Mouse (Mus musculus) C2C12 (cell line): ENCODE measurements around the gene Kcnma1. TPM values are rescaled to one million over a fixed set of nuclear protein-coding genes. Genes with fewer than 3 reads are reported as not detected.

Experiments used
- H3K27me3 ChIP-seq: one replicate; pipeline ENCODE4 v1.6.1; 2011; ENCODE audit not compliant: control insufficient read depth, insufficient read depth, insufficient read length
- H3K36me3 ChIP-seq: one replicate; pipeline ENCODE4 v1.6.1; 2011; ENCODE audit not compliant: control insufficient read depth, insufficient read depth
- H3K4me3 ChIP-seq: one replicate; pipeline ENCODE4 v1.5.1; 2011; ENCODE audit warnings: mild to moderate bottlenecking, control low read depth; ENCODE audit not compliant: poor library complexity, insufficient read depth, severe bottlenecking
- H3K79me2 ChIP-seq: one replicate; pipeline ENCODE4 v1.6.1; 2011; ENCODE audit not compliant: control insufficient read depth, insufficient read depth
- H3K79me3 ChIP-seq: one replicate; pipeline ENCODE4 v1.6.1; 2011; ENCODE audit warnings: low read depth, control low read depth
- H3ac ChIP-seq: one replicate; pipeline ENCODE3; 2011; ENCODE audit warnings: low read depth; ENCODE audit not compliant: control insufficient read depth, insufficient read length
- CEBPB ChIP-seq: IDR thresholded peaks from one replicate; pipeline ENCODE4 v1.6.1; 2011; ENCODE audit warnings: low read depth, mild to moderate bottlenecking, control low read depth, moderate library complexity
- CTCF ChIP-seq: IDR thresholded peaks from one replicate; pipeline ENCODE4 v1.5.1; 2011; ENCODE audit not compliant: control insufficient read depth, insufficient read depth, insufficient read length
- FOSL1 ChIP-seq: IDR thresholded peaks from one replicate; pipeline ENCODE4 v1.8.0; 2011; ENCODE audit warnings: mild to moderate bottlenecking, low read length; ENCODE audit not compliant: poor library complexity, insufficient read depth, severe bottlenecking
- MAX ChIP-seq: IDR thresholded peaks from one replicate; pipeline ENCODE4 v1.6.1; 2011; ENCODE audit warnings: mild to moderate bottlenecking, control low read depth
- MYOD1 ChIP-seq: IDR thresholded peaks from one replicate; pipeline ENCODE4 v1.6.1; 2011; ENCODE audit warnings: low read depth; ENCODE audit not compliant: control insufficient read depth, insufficient read length
- MYOG ChIP-seq: IDR thresholded peaks from one replicate; pipeline ENCODE4 v1.6.1; 2011; ENCODE audit not compliant: control insufficient read depth, insufficient read length; ENCODE audit errors: extremely low read depth
- USF1 ChIP-seq: IDR thresholded peaks from one replicate; pipeline ENCODE4 v1.6.1; 2011; ENCODE audit warnings: low read depth, mild to moderate bottlenecking, control low read depth, moderate library complexity
- polyA plus RNA-seq: library from polyadenylated mRNA; unstranded; fragments of >200 nt; fragmentation: generic; extraction: Trizol; gene quantifications from one replicate; pipeline ENCODE4 v1.2.1, GENCODE M21; 2012; ENCODE audit warnings: missing spikeins

Kcnma1 gene
- polyA plus RNA-seq, 1 experiment, result not detected

DNA sequence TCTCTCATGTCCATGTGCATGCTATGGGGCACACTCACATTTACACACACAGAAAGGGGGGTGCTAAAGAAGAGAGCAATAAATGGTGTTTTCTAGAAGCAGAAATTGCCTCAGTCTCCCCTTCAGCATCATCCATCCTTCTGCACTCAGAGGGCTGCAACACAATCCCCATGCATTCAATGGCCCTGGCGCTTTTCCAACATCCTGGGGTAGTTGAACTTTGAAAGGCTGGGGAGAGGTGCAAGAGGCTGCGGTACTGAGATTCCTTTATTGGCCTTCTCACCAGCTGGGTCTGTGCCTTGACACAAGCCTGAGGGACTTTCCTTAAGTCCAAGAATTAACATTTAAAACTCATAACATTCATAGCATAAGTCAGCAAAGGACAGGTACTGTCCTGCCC, 8.0 kb downstream of the Kcnma1 start:
- no peak for TF ChIP-seq CTCF
- TF ChIP-seq MAX, result no peak
- TF ChIP-seq MYOG, result no peak
- TF ChIP-seq FOSL1, result no peak
- TF ChIP-seq CEBPB, result no peak
- TF ChIP-seq MYOD1, result no peak
- TF ChIP-seq USF1, result no peak
- peaks cover 52% of the 10 kb centered on the region for H3K27me3 ChIP-seq
- no peak overlapping the region for H3ac ChIP-seq
- no peaks in the 10 kb centered on the region for H3K79me2 ChIP-seq
- no peaks in the 10 kb centered on the region for H3K79me3 ChIP-seq
- H3K4me3 ChIP-seq, result no peak overlapping the region
- H3K36me3 ChIP-seq, result no peaks in the 10 kb centered on the region

DNA sequence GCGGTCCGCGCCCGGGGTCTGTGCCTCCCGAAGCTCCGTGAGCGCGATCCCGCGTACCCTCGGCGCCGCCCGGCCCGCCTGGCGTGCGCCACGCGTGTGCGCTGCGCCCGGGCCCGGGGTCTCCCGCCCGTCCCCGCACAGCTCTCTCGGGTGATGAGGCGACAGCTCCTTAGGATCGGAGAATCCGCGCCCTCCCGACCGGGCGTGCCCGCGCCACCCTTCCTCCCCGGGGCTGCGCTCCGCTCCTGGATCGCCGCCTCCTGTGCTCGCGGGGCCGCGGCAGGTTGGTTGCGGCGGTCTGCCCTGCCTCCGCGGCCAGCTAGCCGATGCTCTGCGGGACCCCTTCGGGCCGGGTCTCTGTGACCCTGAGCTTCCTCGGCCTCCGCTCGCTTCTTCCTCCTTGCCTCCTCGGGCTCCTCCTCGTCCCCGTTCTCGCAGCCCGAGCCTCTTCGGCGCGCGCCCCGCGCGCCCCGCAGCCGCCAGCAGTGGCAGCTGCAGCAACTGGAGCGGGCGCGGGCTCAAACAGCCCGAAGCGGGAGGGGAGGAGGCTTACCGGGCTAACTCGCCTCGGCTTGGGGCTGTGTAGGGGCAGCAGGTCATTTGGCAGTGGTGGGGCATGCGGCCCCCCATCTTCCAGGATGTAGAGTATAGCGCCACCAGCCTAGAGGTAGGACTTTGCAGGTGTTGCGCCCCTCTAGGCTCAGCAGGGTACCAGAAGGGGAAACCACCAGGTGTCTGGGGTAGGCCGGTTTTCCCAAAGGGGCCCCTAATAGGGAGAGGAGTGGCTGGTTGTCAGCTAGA, 9.6 kb downstream of the Kcnma1 start:
- Histone ChIP-seq H3K36me3 (no peaks in the 10 kb centered on the region), H3K4me3 (no peak overlapping the region), H3K79me2 (no peaks in the 10 kb centered on the region), H3K79me3 (no peaks in the 10 kb centered on the region), H3ac (no peak overlapping the region), H3K27me3 (peaks cover 55% of the 10 kb centered on the region)
- TF ChIP-seq CTCF, result no peak
- no peak for TF ChIP-seq FOSL1
- no peak for TF ChIP-seq CEBPB
- TF ChIP-seq USF1, result no peak
- no peak for TF ChIP-seq MYOG
- TF ChIP-seq MYOD1, result no peak
- no peak for TF ChIP-seq MAX

- TF ChIP-seq MYOG (no peak), USF1 (no peak)
- Histone ChIP-seq H3K36me3 (no peaks in the 10 kb centered on the region), H3ac (no peak overlapping the region), H3K79me3 (no peaks in the 10 kb centered on the region), H3K27me3 (peaks cover 56% of the 10 kb centered on the region), H3K79me2 (no peaks in the 10 kb centered on the region), H3K4me3 (no peak overlapping the region)
These were observed 10.6 kb downstream of the Kcnma1 start for GRCm38 (mm10) chr14:24003450-24004381.

- no peaks in the 10 kb centered on the region for H3K36me3 ChIP-seq
- H3K79me3 ChIP-seq, result no peaks in the 10 kb centered on the region
- no peak overlapping the region for H3K4me3 ChIP-seq
- TF ChIP-seq CTCF (no peak), CEBPB (no peak), MYOG (no peak), FOSL1 (no peak), USF1 (no peak), MAX (no peak), MYOD1 (no peak)
- H3K79me2 ChIP-seq, result no peaks in the 10 kb centered on the region
- no peak overlapping the region for H3ac ChIP-seq
- H3K27me3 ChIP-seq, result peaks cover 58% of the 10 kb centered on the region
These were observed 11.6 kb downstream of the Kcnma1 start for GRCm38 (mm10) chr14:24002647-24003046.

DNA sequence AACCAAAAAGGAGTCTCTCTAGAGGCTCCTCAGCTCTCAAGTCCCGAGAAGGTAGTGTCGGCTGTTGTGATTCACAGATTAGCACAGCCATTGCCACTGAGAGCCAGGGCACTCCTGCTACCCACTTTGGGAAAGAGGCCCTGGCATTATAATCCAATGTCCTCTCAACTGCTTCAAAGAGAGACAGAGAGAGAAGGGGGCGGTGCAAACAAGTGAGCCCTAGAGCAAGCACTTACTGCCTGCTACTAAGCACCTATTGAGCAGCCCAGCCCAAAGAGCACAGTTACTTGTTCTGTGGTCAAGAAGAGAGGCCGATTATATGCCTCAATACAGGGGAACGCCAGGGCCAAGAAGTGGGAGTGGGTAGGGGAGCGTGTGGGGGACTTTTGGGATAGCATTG, 16.4 kb downstream of the Kcnma1 start:
- Histone ChIP-seq H3ac (no peak overlapping the region), H3K27me3 (peaks cover 34% of the 10 kb centered on the region), H3K4me3 (no peak overlapping the region), H3K36me3 (no peaks in the 10 kb centered on the region), H3K79me3 (no peaks in the 10 kb centered on the region), H3K79me2 (no peaks in the 10 kb centered on the region)
- TF ChIP-seq MYOG, result no peak
- no peak for TF ChIP-seq MYOD1
- no peak for TF ChIP-seq USF1
- TF ChIP-seq CTCF, result no peak
- no peak for TF ChIP-seq CEBPB
- TF ChIP-seq FOSL1, result no peak
- TF ChIP-seq MAX, result no peak

GRCm38 (mm10) chr14:23995831-23996230, 18.5 kb downstream of the Kcnma1 start:
- Histone ChIP-seq H3K79me2 (no peaks in the 10 kb centered on the region), H3K36me3 (no peaks in the 10 kb centered on the region), H3K4me3 (no peak overlapping the region), H3K79me3 (no peaks in the 10 kb centered on the region), H3ac (no peak overlapping the region), H3K27me3 (peaks cover 30% of the 10 kb centered on the region)
- TF ChIP-seq USF1, result no peak
- TF ChIP-seq CTCF, result no peak
- TF ChIP-seq MYOD1, result no peak
- no peak for TF ChIP-seq MAX
- no peak for TF ChIP-seq FOSL1
- no peak for TF ChIP-seq CEBPB
- TF ChIP-seq MYOG, result no peak
